Mouse (Mus musculus): Measurements from ENCODE around the gene Gm13698. TPM values are rescaled to one million over a fixed set of nuclear protein-coding genes. Genes with fewer than 3 reads are reported as not detected.
"Not testable (repeated sequence)": the region's sequence is repeated elsewhere in the genome, so short reads cannot be mapped to it uniquely, and the experiment has no call there.

The Gm13698 gene
- not detected in 2 replicates for polyA plus RNA-seq (2015; fragmentation: Nextera tagmentation; extraction: Ambion mirVana)

DNA sequence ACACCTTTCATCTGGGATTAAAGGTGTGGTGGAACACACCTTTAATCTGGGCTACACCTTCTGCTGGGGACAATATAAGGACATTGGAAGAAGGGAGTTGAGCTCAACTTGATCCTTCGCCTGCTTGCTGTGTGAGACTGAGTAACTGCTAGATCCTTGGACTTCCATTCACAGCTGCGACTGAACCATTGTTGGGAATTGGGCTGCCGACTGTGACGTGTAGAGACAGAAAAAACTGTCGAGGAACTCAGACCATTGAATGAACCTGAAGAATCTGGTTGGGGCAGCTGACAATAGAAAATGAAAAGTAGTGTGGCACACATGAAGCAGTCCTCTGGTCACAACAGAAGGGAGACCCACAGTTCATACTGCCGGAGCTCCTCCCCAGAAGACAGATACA lies at the start of gene Gm13698:
TSS of gene Gm13698 (plus strand) at position 301 of the 400 bp plus-strand sequence.
- not testable (repeated sequence) for H3K9me3 ChIP-seq (replicated peaks); H3K27ac ChIP-seq; H3K4me1 ChIP-seq (replicated peaks); ATAC-seq (ENCODE audit: low read depth); H3K9ac ChIP-seq; DNase-seq; H3K27me3 ChIP-seq; H3K4me3 ChIP-seq (replicated peaks); H3K4me2 ChIP-seq; H3K36me3 ChIP-seq
- WGBS (ENCODE audit: insufficient replicate concordance): no CpG with 5 or more reads among the region's 6 CpGs

DNA sequence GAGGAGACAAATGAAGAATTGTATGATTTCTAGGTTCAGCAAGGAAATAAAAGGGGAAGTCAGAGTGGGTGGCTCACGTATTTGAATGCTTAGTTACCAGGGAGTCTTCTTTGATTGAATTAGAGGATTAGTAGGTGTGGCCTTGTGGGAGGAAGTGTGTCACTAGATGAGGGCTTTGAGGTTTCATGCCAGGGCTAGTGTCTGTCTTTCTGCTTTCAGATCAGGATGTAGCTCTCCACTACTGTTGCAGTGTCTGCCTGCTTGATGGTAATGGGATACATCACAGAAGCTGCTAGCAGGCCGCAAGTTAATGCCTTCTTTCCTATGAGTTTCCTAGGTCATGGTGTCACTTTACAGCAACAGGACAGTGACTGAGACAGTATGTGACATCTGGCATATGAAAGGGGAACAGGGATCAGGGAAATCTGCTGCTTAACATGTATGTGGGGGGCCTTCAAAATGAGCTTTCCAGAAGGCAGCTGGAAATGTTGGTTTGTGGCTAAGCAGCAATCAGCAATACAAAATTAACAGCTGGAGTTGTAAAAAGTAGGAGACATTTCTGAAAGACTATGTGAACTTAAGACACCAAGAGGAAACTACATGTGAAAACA lies 25.9 kb upstream of the Gm13698 start:
- DNase-seq (no peak), ATAC-seq (ENCODE audit: low read depth) (no peak)
- Histone ChIP-seq H3K27ac (no peak overlapping the region), H3K27me3 (no peaks in the 10 kb centered on the region), H3K4me3 (replicated peaks) (no peak overlapping the region), H3K9ac (no peak overlapping the region), H3K9me3 (replicated peaks) (no peaks in the 10 kb centered on the region), H3K36me3 (no peaks in the 10 kb centered on the region), H3K4me1 (replicated peaks) (no peaks in the 10 kb centered on the region), H3K4me2 (no peak overlapping the region)
- WGBS (ENCODE audit: insufficient replicate concordance): 21% methylated on average over 2 of the region's 2 CpGs

DNA sequence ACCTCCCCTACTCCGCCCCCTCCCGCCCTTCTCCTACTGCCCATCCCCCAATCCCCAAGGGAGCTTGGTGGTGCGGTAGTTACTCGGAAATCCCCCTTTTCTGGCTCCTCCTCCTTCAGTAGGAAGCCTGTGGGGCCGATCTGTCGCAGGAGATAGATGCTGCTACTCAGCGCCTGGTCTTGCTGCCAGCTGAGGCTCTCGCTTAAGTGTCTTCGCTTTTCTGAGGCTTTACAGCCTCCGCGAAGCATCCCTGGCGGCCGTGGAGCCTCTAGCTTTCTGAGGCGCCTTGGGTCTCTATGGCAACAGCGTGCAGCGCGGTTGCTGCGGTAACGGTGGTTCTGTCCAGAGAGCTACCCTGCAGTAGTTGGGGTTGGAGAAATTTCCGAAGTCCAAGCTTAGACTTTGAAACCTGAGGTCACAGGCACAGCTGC lies 14.5 kb upstream of the Gm13698 start, which contains the start of gene Zswim2:
TSS of gene Zswim2 (minus strand) at position 298 of the 431 bp plus-strand sequence.
- Histone ChIP-seq H3K4me3 (replicated peaks) (no peak within 1 kb of the TSS), H3K36me3 (no peaks in the 10 kb centered on the region), H3K9me3 (replicated peaks) (no peaks in the 10 kb centered on the region), H3K27ac (no peak within 1 kb of the TSS), H3K27me3 (no peaks in the 10 kb centered on the region), H3K9ac (no peak within 1 kb of the TSS), H3K4me2 (peak within 1 kb of the TSS; percentile 29), H3K4me1 (replicated peaks) (peaks cover 5% of the 10 kb centered on the region; the same call in 1 of the 2 replicates)
- ATAC-seq (ENCODE audit: low read depth) (no peak), DNase-seq (no peak)
- 3% methylated on average over 20 of the region's 20 CpGs for WGBS (ENCODE audit: insufficient replicate concordance)

DNA sequence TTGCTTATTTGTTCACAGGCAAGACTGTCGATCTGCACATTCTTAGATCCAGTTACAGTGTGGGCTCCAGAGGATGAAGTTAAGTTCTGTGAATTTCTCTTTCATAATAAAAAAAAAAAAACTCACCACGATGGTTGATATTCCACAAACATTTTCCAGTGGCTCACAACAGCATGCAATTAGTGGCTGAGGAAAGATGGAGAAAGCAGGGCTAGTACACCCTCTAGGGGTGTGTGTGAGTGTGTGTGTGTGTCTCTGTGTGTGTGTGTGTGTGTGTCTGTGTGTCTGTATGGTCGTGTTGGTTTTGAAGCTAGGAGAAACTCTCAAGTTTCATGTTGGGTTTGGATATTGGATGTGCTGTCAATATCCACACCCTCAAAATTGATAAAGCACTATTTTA lies 14.1 kb upstream of the Gm13698 start:
- Histone ChIP-seq H3K27me3 (no peaks in the 10 kb centered on the region), H3K4me1 (replicated peaks) (peaks cover 5% of the 10 kb centered on the region; the same call in 1 of the 2 replicates), H3K4me2 (peak overlapping the region; percentile 29), H3K4me3 (replicated peaks) (no peak overlapping the region), H3K9ac (no peak overlapping the region), H3K9me3 (replicated peaks) (no peaks in the 10 kb centered on the region), H3K36me3 (no peaks in the 10 kb centered on the region), H3K27ac (no peak overlapping the region)
- 17% methylated on average over 3 of the region's 3 CpGs for WGBS (ENCODE audit: insufficient replicate concordance)
- DNase-seq (no peak), ATAC-seq (ENCODE audit: low read depth) (no peak)

DNA sequence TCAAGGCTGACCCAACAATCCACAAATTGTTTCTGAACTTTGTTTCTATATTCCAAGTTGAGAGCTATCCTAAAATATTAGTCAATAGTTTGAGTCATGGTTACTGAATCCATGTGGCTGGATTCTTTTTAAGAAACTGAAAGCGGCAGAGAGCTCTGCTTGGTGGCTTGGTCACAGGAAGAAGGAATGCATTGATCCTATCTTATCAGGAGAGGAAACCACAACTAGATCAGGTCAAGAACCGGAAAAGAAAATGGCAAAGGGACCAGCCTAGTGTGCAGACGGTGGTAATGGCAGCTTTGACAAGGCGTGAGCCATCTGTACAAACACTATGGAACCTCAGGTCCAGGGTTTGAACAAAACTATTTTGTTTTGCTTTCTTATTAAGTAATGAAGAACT lies 13.7 kb upstream of the Gm13698 start:
- Histone ChIP-seq H3K36me3 (no peaks in the 10 kb centered on the region), H3K27me3 (no peaks in the 10 kb centered on the region), H3K4me1 (replicated peaks) (peaks cover 5% of the 10 kb centered on the region; the same call in 1 of the 2 replicates), H3K4me2 (no peak overlapping the region), H3K27ac (no peak overlapping the region), H3K9ac (no peak overlapping the region), H3K9me3 (replicated peaks) (no peaks in the 10 kb centered on the region), H3K4me3 (replicated peaks) (no peak overlapping the region)
- ATAC-seq (ENCODE audit: low read depth) (no peak), DNase-seq (no peak)
- 10% methylated on average over 4 of the region's 4 CpGs for WGBS (ENCODE audit: insufficient replicate concordance)

DNA sequence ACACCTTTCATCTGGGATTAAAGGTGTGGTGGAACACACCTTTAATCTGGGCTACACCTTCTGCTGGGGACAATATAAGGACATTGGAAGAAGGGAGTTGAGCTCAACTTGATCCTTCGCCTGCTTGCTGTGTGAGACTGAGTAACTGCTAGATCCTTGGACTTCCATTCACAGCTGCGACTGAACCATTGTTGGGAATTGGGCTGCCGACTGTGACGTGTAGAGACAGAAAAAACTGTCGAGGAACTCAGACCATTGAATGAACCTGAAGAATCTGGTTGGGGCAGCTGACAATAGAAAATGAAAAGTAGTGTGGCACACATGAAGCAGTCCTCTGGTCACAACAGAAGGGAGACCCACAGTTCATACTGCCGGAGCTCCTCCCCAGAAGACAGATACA lies 5.7 kb downstream of the Gm13698 start, which contains the start of gene Gm13693:
TSS of gene Gm13693 (plus strand) at position 301 of the 400 bp plus-strand sequence.
- not testable (repeated sequence) for H3K4me3 ChIP-seq (replicated peaks); H3K27me3 ChIP-seq; H3K9me3 ChIP-seq (replicated peaks); H3K9ac ChIP-seq; H3K4me2 ChIP-seq; H3K4me1 ChIP-seq (replicated peaks); H3K27ac ChIP-seq; DNase-seq; H3K36me3 ChIP-seq; ATAC-seq (ENCODE audit: low read depth)
- no CpG with 5 or more reads among the region's 6 CpGs for WGBS (ENCODE audit: insufficient replicate concordance)

DNA sequence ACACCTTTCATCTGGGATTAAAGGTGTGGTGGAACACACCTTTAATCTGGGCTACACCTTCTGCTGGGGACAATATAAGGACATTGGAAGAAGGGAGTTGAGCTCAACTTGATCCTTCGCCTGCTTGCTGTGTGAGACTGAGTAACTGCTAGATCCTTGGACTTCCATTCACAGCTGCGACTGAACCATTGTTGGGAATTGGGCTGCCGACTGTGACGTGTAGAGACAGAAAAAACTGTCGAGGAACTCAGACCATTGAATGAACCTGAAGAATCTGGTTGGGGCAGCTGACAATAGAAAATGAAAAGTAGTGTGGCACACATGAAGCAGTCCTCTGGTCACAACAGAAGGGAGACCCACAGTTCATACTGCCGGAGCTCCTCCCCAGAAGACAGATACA lies 11.5 kb downstream of the Gm13698 start, which contains the start of gene Gm13695:
TSS of gene Gm13695 (plus strand) at position 301 of the 400 bp plus-strand sequence.
- no CpG with 5 or more reads among the region's 6 CpGs for WGBS (ENCODE audit: insufficient replicate concordance)

DNA sequence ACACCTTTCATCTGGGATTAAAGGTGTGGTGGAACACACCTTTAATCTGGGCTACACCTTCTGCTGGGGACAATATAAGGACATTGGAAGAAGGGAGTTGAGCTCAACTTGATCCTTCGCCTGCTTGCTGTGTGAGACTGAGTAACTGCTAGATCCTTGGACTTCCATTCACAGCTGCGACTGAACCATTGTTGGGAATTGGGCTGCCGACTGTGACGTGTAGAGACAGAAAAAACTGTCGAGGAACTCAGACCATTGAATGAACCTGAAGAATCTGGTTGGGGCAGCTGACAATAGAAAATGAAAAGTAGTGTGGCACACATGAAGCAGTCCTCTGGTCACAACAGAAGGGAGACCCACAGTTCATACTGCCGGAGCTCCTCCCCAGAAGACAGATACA lies 17.3 kb downstream of the Gm13698 start, which contains the start of gene Gm13696:
TSS of gene Gm13696 (plus strand) at position 301 of the 400 bp plus-strand sequence.
- H3K36me3 ChIP-seq; DNase-seq; H3K4me2 ChIP-seq; H3K9ac ChIP-seq; H3K4me1 ChIP-seq (replicated peaks); H3K27me3 ChIP-seq; H3K4me3 ChIP-seq (replicated peaks); ATAC-seq (ENCODE audit: low read depth); H3K27ac ChIP-seq; H3K9me3 ChIP-seq (replicated peaks): not testable (repeated sequence)
- no CpG with 5 or more reads among the region's 6 CpGs for WGBS (ENCODE audit: insufficient replicate concordance)

More for the DNA sequence above, 11.5 kb downstream of the Gm13698 start, which contains the start of gene Gm13695:
- H3K9me3 ChIP-seq (replicated peaks); H3K4me2 ChIP-seq; H3K9ac ChIP-seq; ATAC-seq (ENCODE audit: low read depth); H3K4me3 ChIP-seq (replicated peaks); H3K27me3 ChIP-seq; H3K36me3 ChIP-seq; H3K4me1 ChIP-seq (replicated peaks); H3K27ac ChIP-seq; DNase-seq: not testable (repeated sequence)

DNA sequence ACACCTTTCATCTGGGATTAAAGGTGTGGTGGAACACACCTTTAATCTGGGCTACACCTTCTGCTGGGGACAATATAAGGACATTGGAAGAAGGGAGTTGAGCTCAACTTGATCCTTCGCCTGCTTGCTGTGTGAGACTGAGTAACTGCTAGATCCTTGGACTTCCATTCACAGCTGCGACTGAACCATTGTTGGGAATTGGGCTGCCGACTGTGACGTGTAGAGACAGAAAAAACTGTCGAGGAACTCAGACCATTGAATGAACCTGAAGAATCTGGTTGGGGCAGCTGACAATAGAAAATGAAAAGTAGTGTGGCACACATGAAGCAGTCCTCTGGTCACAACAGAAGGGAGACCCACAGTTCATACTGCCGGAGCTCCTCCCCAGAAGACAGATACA lies 23.1 kb downstream of the Gm13698 start, which contains the start of gene Gm13694:
TSS of gene Gm13694 (plus strand) at position 301 of the 400 bp plus-strand sequence.
- H3K4me1 ChIP-seq (replicated peaks); DNase-seq; H3K36me3 ChIP-seq; H3K9ac ChIP-seq; H3K4me3 ChIP-seq (replicated peaks); H3K9me3 ChIP-seq (replicated peaks); H3K4me2 ChIP-seq; H3K27ac ChIP-seq; H3K27me3 ChIP-seq; ATAC-seq (ENCODE audit: low read depth): not testable (repeated sequence)
- no CpG with 5 or more reads among the region's 6 CpGs for whole genome bisulfite sequencing (ENCODE audit: insufficient replicate concordance)

DNA sequence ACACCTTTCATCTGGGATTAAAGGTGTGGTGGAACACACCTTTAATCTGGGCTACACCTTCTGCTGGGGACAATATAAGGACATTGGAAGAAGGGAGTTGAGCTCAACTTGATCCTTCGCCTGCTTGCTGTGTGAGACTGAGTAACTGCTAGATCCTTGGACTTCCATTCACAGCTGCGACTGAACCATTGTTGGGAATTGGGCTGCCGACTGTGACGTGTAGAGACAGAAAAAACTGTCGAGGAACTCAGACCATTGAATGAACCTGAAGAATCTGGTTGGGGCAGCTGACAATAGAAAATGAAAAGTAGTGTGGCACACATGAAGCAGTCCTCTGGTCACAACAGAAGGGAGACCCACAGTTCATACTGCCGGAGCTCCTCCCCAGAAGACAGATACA lies 28.9 kb downstream of the Gm13698 start, which contains the start of gene Gm13697:
TSS of gene Gm13697 (plus strand) at position 301 of the 400 bp plus-strand sequence.
- WGBS (ENCODE audit: insufficient replicate concordance): no CpG with 5 or more reads among the region's 6 CpGs

DNA sequence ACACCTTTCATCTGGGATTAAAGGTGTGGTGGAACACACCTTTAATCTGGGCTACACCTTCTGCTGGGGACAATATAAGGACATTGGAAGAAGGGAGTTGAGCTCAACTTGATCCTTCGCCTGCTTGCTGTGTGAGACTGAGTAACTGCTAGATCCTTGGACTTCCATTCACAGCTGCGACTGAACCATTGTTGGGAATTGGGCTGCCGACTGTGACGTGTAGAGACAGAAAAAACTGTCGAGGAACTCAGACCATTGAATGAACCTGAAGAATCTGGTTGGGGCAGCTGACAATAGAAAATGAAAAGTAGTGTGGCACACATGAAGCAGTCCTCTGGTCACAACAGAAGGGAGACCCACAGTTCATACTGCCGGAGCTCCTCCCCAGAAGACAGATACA lies 34.8 kb downstream of the Gm13698 start, which contains the start of gene Gm13691:
TSS of gene Gm13691 (plus strand) at position 301 of the 400 bp plus-strand sequence.
- H3K27me3 ChIP-seq; H3K27ac ChIP-seq; H3K4me3 ChIP-seq (replicated peaks); H3K9ac ChIP-seq; H3K4me2 ChIP-seq; ATAC-seq (ENCODE audit: low read depth); H3K36me3 ChIP-seq; DNase-seq; H3K9me3 ChIP-seq (replicated peaks); H3K4me1 ChIP-seq (replicated peaks): not testable (repeated sequence)
- no CpG with 5 or more reads among the region's 6 CpGs for WGBS (ENCODE audit: insufficient replicate concordance)

More for the DNA sequence above, 28.9 kb downstream of the Gm13698 start, which contains the start of gene Gm13697:
- not testable (repeated sequence) for DNase-seq; H3K27me3 ChIP-seq; H3K9ac ChIP-seq; H3K9me3 ChIP-seq (replicated peaks); H3K36me3 ChIP-seq; ATAC-seq (ENCODE audit: low read depth); H3K4me3 ChIP-seq (replicated peaks); H3K27ac ChIP-seq; H3K4me2 ChIP-seq; H3K4me1 ChIP-seq (replicated peaks)

Measured in liver, embryonic 13.5 days (tissue).